Mouse (Mus musculus): ENCODE results near the gene Hdac11.

Gene Hdac11

GRCm38 (mm10) chr6:91139846-91140245 is 16.6 kb upstream of the Hdac11 start:
- peak; percentile 70 to 76 for DNase-seq

DNA sequence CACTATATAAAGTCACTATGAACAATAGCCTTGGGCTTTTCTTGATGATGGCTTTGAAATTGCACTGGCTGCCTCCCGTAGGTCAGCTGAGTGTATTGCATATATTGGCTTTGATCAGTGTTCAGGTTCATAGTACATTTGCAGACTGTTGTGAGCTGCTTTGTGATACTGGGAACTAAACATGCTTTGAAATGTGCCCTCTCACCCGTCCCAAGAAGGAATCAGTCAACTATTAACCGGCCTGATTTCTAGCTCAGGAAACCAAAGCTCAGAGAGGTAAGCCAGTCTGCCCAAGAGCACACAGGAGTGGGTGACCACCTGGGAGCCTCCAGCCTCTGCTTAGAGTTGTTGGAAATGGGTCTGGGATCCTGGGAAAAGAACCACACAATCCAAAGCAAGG is 11.4 kb upstream of the Hdac11 start:
- DNase-seq, result no peak

- DNase-seq, result no peak
These were observed 10.9 kb upstream of the Hdac11 start for GRCm38 (mm10) chr6:91145572-91145971.

DNA sequence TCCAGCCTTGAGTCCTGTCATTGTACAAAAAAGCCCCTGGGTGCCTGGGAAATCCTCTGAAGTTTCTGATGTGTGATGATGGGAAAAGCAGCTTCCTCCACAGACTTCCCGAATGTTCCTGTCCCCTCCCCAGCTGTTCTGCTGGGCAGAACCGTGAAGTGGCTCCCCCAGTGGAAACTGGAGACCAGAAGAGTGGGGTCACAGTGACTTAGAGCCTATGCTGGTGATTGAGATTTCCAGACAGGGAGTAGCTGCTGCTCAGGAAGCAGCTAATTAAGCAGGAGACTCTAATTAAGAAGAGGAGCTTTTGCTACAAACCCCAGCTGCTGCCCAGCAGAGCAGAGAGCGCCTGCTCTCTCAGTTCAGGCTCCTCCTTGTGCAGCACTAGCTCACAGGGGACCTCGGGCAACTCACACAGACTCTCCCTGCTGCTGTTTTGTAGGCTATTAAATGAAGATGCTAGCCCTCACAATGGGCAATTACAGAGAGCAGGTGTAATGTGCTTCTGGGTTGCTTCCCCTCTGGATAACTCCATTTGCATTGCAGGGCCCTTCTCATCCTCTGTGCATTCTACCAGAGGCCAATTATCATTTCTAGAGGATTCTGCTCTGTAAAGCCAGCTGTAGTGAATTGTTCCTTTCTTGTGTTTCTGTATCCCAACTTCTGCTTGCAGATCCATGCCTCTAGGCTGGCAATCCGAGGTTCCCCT is 9.9 kb upstream of the Hdac11 start:
- no peak for DNase-seq

DNA sequence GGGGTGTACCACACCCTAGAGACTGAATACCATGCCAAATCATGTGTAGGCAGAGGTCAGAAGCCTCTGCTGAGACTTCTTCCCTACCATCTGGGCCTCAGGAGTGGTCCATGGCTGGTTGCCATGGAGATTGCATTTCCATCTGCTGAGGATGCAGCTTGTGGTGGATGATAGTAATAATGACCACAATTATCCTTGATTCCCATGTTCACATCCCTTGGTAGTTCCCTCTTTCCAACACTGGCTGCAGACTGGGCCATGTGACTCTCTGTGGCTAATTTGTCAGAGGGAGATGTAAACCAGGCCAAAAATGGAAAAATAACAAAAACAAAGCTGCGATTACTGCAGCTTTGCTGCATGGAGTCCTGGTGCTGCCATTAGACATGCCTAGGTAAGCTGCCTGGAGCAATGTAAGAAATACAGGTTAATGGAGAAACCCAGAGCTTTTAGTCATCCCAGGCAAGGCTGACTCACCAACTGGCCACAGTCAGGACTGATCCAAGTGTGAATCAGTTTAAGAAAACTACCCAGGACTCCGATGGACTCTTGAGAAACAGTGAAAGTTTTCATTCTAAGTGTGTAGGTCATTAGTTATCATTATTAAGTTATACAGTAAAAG is 9.2 kb upstream of the Hdac11 start:
- peak; percentile 70 for DNase-seq

- no peak for DNase-seq
These were observed 3.4 kb upstream of the Hdac11 start for GRCm38 (mm10) chr6:91152892-91153548.

DNA sequence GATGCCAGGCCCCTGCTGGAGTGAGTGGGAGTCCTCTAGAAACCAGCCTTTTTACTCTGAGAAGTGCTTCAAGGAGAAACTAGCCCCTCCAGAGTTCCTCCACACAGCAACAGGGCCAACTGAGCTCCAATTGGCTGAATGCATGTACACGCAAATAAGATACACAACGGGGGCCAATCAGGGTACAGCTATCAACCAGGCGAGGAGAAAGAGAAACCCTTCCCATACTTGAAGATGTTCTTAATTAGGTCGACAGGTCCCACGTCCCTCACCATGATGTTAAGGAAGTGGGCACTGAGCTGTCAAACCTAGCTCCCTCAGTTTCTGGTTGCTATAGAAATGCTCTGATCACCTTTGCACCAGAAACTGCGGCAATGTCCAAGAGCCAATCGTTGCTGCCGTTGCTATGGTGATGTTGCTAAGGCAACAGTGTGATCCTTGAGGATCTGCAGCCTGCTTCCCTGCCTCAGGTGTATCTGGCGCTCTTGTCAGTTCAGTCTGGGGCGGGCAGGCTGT is 2.9 kb upstream of the Hdac11 start:
- DNase-seq, result peak; percentile 62 to 72

DNA sequence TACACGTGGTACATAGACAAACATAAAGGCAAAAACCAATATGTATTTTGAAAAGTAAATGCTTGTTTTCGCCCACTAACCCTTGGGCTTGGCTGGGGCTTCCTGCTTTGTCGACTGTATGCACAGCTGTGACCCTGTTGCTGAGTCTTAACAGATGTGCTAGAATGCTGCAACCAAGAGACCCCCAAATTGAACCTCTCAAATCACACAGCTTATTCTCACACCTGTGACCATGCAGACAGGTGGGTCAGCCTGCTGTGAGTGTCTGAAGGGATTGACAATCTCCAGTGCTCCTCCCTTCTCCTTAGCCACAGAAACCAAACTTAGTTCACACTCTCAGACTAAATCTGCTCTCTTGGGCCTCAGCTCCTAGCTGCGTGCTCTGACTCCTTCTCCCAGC is 1.8 kb upstream of the Hdac11 start:
- no peak for DNase-seq

DNA sequence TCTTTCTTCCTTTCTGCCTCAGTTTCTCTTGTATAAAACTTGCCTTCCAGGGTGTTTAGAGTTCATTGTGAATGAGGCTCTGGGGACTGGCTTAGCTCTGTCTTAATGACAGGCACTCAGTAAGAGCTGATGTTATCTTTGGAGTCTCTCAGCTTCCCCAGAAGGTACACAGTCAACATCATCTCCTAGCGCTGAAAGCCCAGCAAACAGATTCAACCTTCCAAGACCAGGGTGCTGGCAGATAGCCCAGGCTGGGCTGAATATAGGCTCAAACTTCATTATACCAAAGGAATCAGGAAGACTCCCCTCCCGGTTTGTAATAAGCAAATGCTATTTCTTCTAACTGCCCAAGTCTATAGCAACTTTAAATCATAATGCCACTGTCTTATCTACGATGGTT is 1.2 kb upstream of the Hdac11 start:
- no peak for DNase-seq

DNA sequence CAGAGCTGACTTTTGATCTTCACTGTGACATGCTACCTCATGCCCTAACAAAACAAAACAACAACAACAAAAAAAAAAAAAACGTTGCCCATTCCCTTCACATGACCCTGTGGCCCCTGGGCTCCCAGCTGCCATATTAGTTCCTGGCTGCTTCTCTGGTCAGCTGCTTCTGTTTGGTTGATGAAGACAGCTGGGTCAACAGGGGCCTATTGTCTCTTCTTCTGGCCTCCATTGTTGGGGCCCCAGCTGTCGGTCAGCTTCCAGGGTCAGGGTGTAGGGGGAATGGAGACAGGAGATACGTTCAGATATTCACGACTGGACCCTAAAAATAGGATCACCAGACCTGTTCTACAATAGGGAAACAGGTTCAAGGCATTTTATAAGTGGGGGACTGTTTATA is 403 bp upstream of the Hdac11 start:
- DNase-seq, result no peak

- peak in 1 of 2 experiments; percentile 59 for DNase-seq
These were observed 739 bp downstream of the Hdac11 start for GRCm38 (mm10) chr6:91157237-91157570.

DNA sequence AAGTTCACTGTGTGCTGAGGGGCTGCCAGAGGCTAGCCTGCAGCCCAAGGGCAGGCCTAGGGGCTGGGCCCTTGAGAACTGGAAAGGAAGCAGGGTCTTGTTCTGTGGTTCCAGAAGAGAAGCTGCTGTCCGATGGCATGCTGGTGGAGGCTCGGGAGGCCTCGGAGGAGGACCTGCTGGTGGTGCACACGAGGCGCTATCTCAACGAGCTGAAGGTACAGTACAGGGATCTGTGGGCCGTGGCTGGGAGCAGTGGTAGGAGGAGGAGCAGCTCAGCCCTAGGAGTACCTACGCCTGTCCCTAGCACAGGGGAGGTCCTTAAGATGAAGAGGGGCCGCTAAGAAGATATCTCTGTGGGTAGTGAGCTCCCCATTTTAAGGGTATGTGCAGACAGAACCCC is 2.6 kb downstream of the Hdac11 start:
- DNase-seq, result peak in 1 of 2 experiments; percentile 41

DNA sequence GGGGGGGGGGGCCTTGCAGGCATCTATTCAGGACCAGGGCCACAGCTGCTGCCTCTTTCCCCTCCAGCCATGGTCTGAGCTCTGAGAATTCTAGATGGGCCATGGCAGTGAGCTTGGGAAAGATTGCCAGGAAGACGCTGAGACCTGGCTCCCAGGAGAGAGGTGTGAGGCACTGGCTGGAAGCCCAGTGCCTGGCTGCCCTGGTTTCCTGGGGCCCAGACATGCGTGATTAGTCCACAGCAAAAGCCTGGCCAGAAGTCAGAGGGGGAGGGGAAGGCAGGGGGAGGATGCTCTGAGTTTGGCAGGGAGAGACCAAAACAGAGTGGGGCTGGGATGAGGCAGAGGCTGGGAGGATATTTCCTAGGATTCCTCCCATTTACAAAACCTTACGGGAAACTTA is 3.9 kb downstream of the Hdac11 start:
- DNase-seq, result peak; percentile 95

DNA sequence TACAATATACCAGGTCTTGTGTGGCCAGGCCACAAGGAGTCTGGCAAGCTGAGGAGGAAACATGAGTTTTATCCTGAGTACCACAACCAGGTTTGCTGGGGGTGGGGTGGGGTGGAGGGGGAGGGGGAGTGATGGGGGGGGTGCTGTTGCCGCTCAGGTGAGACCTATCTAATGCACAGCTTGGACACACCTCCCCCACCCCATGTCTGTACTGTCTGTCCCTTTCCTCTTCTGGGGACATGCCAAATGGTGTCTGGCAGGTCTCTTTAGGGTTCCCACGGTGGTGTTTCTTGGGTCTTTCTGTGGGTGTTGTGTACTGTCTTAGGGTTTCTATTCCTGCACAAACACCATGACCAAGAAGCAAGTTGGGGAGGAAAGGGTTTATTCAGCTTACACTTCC is 4.5 kb downstream of the Hdac11 start:
- DNase-seq, result peak in 1 of 2 experiments; percentile 40

- DNase-seq, result no peak
These were observed 5.2 kb downstream of the Hdac11 start for GRCm38 (mm10) chr6:91161506-91162235.

DNA sequence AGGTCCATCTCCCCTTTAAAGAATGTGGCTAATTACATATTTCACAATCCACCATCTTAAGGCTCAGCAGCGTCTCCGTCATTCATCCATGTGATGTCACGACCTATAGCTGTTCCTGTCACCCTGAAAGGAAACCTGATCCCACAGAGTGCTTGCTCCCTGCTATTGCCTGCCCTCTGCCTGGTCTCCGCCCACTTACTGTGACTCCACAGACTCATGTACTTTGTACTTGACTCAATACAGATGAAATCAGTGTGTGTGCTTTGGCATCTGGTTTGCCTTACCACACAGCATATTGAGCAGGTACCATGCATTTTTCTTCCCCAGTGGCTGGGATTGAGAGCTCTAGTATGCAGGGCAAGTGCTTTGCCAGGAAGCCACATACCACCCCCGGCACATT is 5.8 kb downstream of the Hdac11 start:
- no peak for DNase-seq

- DNase-seq, result no peak
These were observed 6.9 kb downstream of the Hdac11 start for GRCm38 (mm10) chr6:91163195-91163911.

DNA sequence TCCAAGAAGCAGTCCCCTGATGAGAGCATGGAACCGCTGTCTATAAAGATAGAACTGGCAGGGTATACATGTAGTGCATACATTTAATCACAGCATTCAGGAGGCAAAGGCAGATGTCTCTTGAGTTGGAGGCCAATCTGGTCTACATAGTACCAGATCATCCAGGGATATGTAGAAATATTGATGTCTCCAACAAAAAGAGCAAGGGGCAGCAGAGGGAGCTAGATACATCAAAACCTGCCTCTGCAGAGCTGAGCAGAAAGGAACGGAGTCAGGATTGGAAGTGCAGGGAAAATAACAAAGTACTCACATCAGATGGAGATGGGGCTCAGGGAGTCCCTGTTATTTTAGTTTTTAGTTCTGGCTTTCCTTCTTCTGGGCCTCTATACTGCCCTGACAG is 8.1 kb downstream of the Hdac11 start:
- no peak for DNase-seq

GRCm38 (mm10) chr6:91165210-91165609 is 8.7 kb downstream of the Hdac11 start:
- peak; percentile 77 to 87 for DNase-seq

DNA sequence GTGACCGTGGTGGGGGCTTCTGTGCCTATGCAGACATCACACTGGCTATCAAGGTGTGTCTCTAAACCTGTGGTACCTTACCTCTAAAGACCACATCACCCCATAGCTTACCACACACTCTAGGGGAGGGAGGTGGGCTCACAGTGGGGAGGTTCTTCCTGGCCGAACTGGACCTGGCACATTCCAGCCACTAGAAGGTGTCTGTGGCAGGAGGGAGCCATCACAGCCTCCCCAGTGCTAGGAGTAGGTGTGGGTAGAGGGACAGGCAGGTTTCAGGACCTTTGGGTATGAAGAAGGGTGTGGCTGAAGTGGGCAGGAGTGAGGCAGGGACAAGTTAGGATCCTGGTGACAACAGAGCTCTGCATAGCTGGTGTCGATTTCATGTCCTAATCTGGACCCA is 11.4 kb downstream of the Hdac11 start:
- DNase-seq, result no peak

- no peak for DNase-seq
These were observed 12.7 kb downstream of the Hdac11 start for GRCm38 (mm10) chr6:91169129-91169528.

GRCm38 (mm10) chr6:91171396-91171895 is 15.0 kb downstream of the Hdac11 start:
- DNase-seq, result no peak

GRCm38 (mm10) chr6:91172381-91172780 is 15.9 kb downstream of the Hdac11 start:
- no peak for DNase-seq
